ENCODE assay signal across 7 mouse cellular contexts in the genomic region with DNA sequence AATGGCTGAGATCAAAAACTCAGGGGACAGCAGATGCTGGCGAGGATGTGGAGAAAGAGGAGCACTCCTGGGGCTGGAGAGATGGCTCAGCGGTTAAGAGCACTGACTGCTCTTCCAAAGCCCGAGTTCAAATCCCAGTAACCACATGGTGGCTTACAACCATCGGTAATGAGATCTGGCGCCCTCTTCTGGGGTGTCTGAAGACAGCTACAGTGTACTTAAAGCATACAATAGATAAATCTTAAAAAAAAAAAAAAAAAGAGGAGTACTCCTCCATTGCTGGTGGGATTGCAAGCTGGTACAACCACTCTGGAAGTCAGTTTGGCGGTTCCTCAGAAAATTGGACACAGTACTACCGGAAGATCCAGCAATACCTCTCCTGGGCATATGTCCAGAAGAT. TPM values are rescaled to one million over a fixed set of nuclear protein-coding genes. Genes with fewer than 3 reads are reported as not detected.
DNase-seq lines count a peak whose midpoint lies in the region; ATAC-seq and TF ChIP-seq lines count a peak whose summit lies in the region.
"Not testable (repeated sequence)": the region's sequence is repeated elsewhere in the genome, so short reads cannot be mapped to it uniquely, and the experiment has no call there.

No protein-coding gene starts in this region.

- H3K4me3 ChIP-seq in gastrocnemius, adult 2 months; intestine, embryonic 14.5 days (ENCODE audit: low read depth, low read length); liver, adult 2 months (ENCODE audit: insufficient read depth, low read depth, low read length); stomach, postnatal 0 days (ENCODE audit: low read depth, low read length): not testable (repeated sequence)

- not testable (repeated sequence) for TF ChIP-seq POLR2A in liver, adult 2 months (IDR thresholded peaks at IDR 0.05; ENCODE audit: extremely low read depth, insufficient read depth, low read length)

- H3K27ac ChIP-seq in gastrocnemius, adult 2 months; intestine, embryonic 14.5 days (ENCODE audit: low read depth); liver, adult 2 months (replicated peaks; ENCODE audit: insufficient read depth, low read depth, low read length); stomach, postnatal 0 days (replicated peaks): not testable (repeated sequence)

- H3K79me2 ChIP-seq in liver, adult 2 months (ENCODE audit: control insufficient read depth, insufficient read depth, low read length), result not testable (repeated sequence)

- peak; percentile 28 for TF ChIP-seq CTCF in gastrocnemius, adult 2 months (IDR thresholded peaks at IDR 0.05)
- TF ChIP-seq CTCF in liver, adult 2 months (IDR thresholded peaks at IDR 0.05; ENCODE audit: low read depth, low read length), result 0 out of 2 replicates have a peak, but pooled peaks have one; percentile 12
- TF ChIP-seq CTCF in stomach, postnatal 0 days (IDR thresholded peaks at IDR 0.05; ENCODE audit: low read depth), result peak; percentile 25; the same call in 1 of the 2 replicates

- not testable (repeated sequence) for H3K36me3 ChIP-seq in intestine, embryonic 14.5 days (ENCODE audit: control insufficient read depth, insufficient read depth, low read length); liver, adult 2 months (ENCODE audit: control insufficient read depth, insufficient read depth, low read length); stomach, postnatal 0 days (ENCODE audit: control insufficient read depth, insufficient read depth, low read length)

- not testable (repeated sequence) for H3K4me2 ChIP-seq in intestine, embryonic 14.5 days (ENCODE audit: low read length); stomach, postnatal 0 days (replicated peaks; ENCODE audit: low read depth)

- not testable (repeated sequence) for H3K9ac ChIP-seq in intestine, embryonic 14.5 days (ENCODE audit: low read length); liver, adult 2 months (ENCODE audit: low read depth, low read length); stomach, postnatal 0 days (ENCODE audit: low read length)

- not testable (repeated sequence) for H3K27me3 ChIP-seq in intestine, embryonic 14.5 days (replicated peaks; ENCODE audit: control insufficient read depth, insufficient read depth, low read length); liver, adult 2 months (ENCODE audit: control insufficient read depth, insufficient read depth, low read length); stomach, postnatal 0 days (ENCODE audit: control insufficient read depth, insufficient read depth, low read length)

- TF ChIP-seq EP300 in stomach, postnatal 0 days (optimal IDR thresholded peaks at IDR 0.05), result not testable (repeated sequence)

- not testable (repeated sequence) for ATAC-seq in intestine, embryonic 14.5 days (replicated peaks; ENCODE audit: low FRiP score, low TSS enrichment, low read depth); stomach, postnatal 0 days (ENCODE audit: low FRiP score, low TSS enrichment)

- not testable (repeated sequence) for H3K4me1 ChIP-seq in intestine, embryonic 14.5 days (replicated peaks; ENCODE audit: control insufficient read depth, insufficient read depth, low read length); liver, adult 2 months (ENCODE audit: control insufficient read depth, insufficient read depth, low read length); stomach, postnatal 0 days (replicated peaks; ENCODE audit: control insufficient read depth, insufficient read depth)

- peak; percentile 53 for DNase-seq in 416B (ENCODE audit: low read depth)
- DNase-seq in ES-CJ7 (ENCODE audit: low read depth, low spot score), result peak; percentile 68
- DNase-seq in R1 (ENCODE audit: low read depth, low spot score), result peak; percentile 74
- not testable (repeated sequence) for DNase-seq in gastrocnemius, adult 2 months; liver, adult 2 months (ENCODE audit: extremely low read depth, low read depth, low spot score); stomach, postnatal 0 days (ENCODE audit: low spot score)
- DNase-seq in intestine, embryonic 14.5 days (ENCODE audit: low spot score), result peak; percentile 40

- intact Hi-C loops in gastrocnemius, adult 2 months (cut with DNase I), result not testable (repeated sequence)

- not testable (repeated sequence) for H3K9me3 ChIP-seq in intestine, embryonic 14.5 days (ENCODE audit: control insufficient read depth, low read length); stomach, postnatal 0 days (ENCODE audit: control insufficient read depth, low read length)

- WGBS in intestine, embryonic 14.5 days, result 72% methylated on average over 7 of the region's 7 CpGs
- 84% methylated on average over 7 of the region's 7 CpGs for WGBS in liver, adult 2 months
- WGBS in stomach, postnatal 0 days, result 68% methylated on average over 7 of the region's 7 CpGs

RNA-seq across cellular contexts. Expression of gene Cped1, which starts 54.0 kb away (rescaled TPM):
- 10 to 100 TPM; 22.4 to 24.5 TPM for total RNA-seq in gastrocnemius, adult 2 months (2021)
- polyA plus RNA-seq in intestine, embryonic 14.5 days (2014; fragmentation: Nextera tagmentation; extraction: Ambion mirVana), result 35.5 and 38.5 TPM in 2 replicates
- 59.8 and 63.6 TPM in 2 replicates for total RNA-seq in liver, adult 2 months (2014; rRNA removed)
- 6.0 and 6.9 TPM in 2 replicates for polyA plus RNA-seq in liver, adult 2 months (2012; rRNA removed)
- polyA plus RNA-seq in stomach, postnatal 0 days (2015; fragmentation: Nextera tagmentation; extraction: Ambion mirVana), result 10.4 and 10.7 TPM in 2 replicates
